Mouse (Mus musculus) liver, embryonic 14.5 days (tissue): ENCODE data around the gene Olfr1283.

Experiments used
- CTCF ChIP-seq: IDR thresholded peaks from 2 replicates; pipeline ENCODE4 v1.5.1; 2016; ENCODE audit warnings: antibody characterized with exemption, low read depth, control low read depth
- EP300 ChIP-seq: IDR thresholded peaks from 2 replicates; pipeline ENCODE4 v1.6.1; 2016; ENCODE audit warnings: antibody characterized with exemption, low read depth

GRCm38 (mm10) chr2:111375222-111375621 lies 8.6 kb downstream of the Olfr1283 start, which contains the start of gene Olfr1284:
- TF ChIP-seq CTCF (no peak), EP300 (no peak)
